In the genomic region with DNA sequence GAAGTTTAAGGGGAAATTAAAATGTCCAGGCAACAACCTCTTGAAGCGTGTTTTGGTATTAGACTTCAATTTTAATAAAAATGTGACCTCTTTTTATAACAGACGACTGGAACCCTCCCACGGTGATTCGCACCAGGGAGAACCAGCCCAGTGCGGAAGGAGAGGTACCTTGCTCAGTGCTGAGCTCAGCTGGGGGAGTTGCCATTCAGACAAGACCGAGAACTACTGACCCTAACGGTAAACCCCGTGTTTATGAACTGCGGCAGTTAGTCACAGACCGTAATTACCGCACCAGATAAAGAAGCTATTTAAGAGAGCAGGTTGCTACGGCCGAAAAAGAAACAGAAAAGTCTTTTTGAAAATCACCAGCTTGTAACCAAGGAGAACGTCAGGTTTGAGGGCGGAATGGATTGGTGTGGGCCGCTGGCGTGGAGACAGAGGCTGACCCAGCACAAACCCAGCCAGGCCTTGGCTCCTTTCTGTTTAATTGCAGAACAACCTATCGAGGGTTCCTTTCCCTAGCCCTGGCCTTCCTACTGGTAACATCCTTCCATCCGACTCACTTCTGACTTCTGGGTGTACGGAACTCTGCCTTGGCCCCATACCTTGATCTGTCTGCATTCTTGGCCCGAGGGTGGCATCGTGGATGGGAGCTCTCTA, we compare ENCODE assay signal across 30 mouse cellular contexts. TPM values are rescaled to one million over a fixed set of nuclear protein-coding genes. Genes with fewer than 3 reads are reported as not detected.
DNase-seq lines count a peak whose midpoint lies in the region; ATAC-seq lines count a peak whose summit lies in the region.
"Had no signal": no experiment of that assay in that cellular context is flagged by ENCODE, and none has a peak within 500 bp of the region (broad histone marks: within the 10 kb centered on the region; RNA-seq: fewer than 3 reads in every experiment).

No protein-coding gene starts in this region.

- no peak overlapping the region for H3K4me3 ChIP-seq in kidney, embryonic 16.5 days (ENCODE audit: low read length)
- H3K4me3 ChIP-seq: forebrain, embryonic 13.5 days; intestine, embryonic 15.5 days; layer of hippocampus, adult 2 months; limb, embryonic 10.5 days; liver, embryonic 15.5 days; lung, embryonic 15.5 days; megakaryocyte, embryonic 14.5 days; neural tube, embryonic 13.5 days had no signal

- H3K9me3 ChIP-seq in kidney, embryonic 16.5 days (ENCODE audit: low read length) = no peaks in the 10 kb centered on the region
- H3K9me3 ChIP-seq: forebrain, embryonic 13.5 days; intestine, embryonic 15.5 days; limb, embryonic 10.5 days; liver, embryonic 15.5 days; lung, embryonic 15.5 days; megakaryocyte, embryonic 14.5 days; neural tube, embryonic 13.5 days had no signal

- H3K27ac ChIP-seq in kidney, embryonic 16.5 days (ENCODE audit: low read length) = peak overlapping the region; percentile 78
- H3K27ac ChIP-seq: forebrain, embryonic 13.5 days; hindbrain, embryonic 14.5 days; intestine, embryonic 15.5 days; layer of hippocampus, adult 2 months; limb, embryonic 10.5 days; liver, embryonic 15.5 days; lung, embryonic 15.5 days; neural tube, embryonic 13.5 days had no signal

- H3K4me1 ChIP-seq in kidney, embryonic 16.5 days (ENCODE audit: insufficient read depth, low read length) = peaks cover 9% of the 10 kb centered on the region
- H3K4me1 ChIP-seq: intestine, embryonic 15.5 days; limb, embryonic 10.5 days; liver, embryonic 15.5 days; lung, embryonic 15.5 days; megakaryocyte, embryonic 14.5 days had no signal

- H3K4me2 ChIP-seq in kidney, embryonic 16.5 days (replicated peaks; ENCODE audit: low read depth, low read length) = no peak overlapping the region
- H3K4me2 ChIP-seq: forebrain, embryonic 13.5 days; hindbrain, embryonic 14.5 days; intestine, embryonic 15.5 days; liver, embryonic 15.5 days; lung, embryonic 15.5 days; neural tube, embryonic 13.5 days had no signal

- no peaks in the 10 kb centered on the region for H3K27me3 ChIP-seq in kidney, embryonic 16.5 days (ENCODE audit: insufficient read depth, low read length)
- H3K27me3 ChIP-seq: forebrain, embryonic 13.5 days; intestine, embryonic 15.5 days; liver, embryonic 15.5 days; lung, embryonic 15.5 days; megakaryocyte, embryonic 14.5 days had no signal

- no peak for DNase-seq in kidney, adult 9 months
- peak; percentile 16 for DNase-seq in ovary, adult 18-20 months (ENCODE audit: low spot score)
- no peak for DNase-seq in ovary, postnatal 14 days (ENCODE audit: low spot score)
- DNase-seq in kidney, postnatal 10 days = peak; percentile 22
- DNase-seq in layer of hippocampus, adult 8-10 months (ENCODE audit: low spot score in 2 of 2) = no peak
- no peak for DNase-seq in adrenal gland, adult 2 months
- DNase-seq: adrenal gland, postnatal 14 days; cerebellum, adult 9-10 months; gastrocnemius, postnatal 36 days; liver; lung, postnatal 36 days; midbrain, embryonic 14.5 days; thymus, postnatal 14 days had no signal

- peak; percentile 86 for ATAC-seq in kidney, embryonic 16.5 days (ENCODE audit: low FRiP score, low TSS enrichment)
- ATAC-seq: forebrain, embryonic 13.5 days; intestine, embryonic 15.5 days had no signal

- H3K9ac ChIP-seq in kidney, embryonic 16.5 days (replicated peaks; ENCODE audit: low read length) = no peak overlapping the region
- H3K9ac ChIP-seq: forebrain, embryonic 13.5 days; hindbrain, embryonic 14.5 days; intestine, embryonic 15.5 days; liver, embryonic 15.5 days; lung, embryonic 15.5 days; neural tube, embryonic 13.5 days had no signal

- WGBS in kidney, embryonic 16.5 days = 53% methylated on average over 22 of the region's 22 CpGs

- H3K36me3 ChIP-seq in kidney, embryonic 16.5 days (ENCODE audit: insufficient read depth, low read length) = no peaks in the 10 kb centered on the region
- H3K36me3 ChIP-seq: intestine, embryonic 15.5 days; limb, embryonic 10.5 days; liver, embryonic 15.5 days; lung, embryonic 15.5 days; neural tube, embryonic 13.5 days had no signal

RNA-seq across cellular contexts. Expression of a gene that starts 5.6 kb away (rescaled TPM):
- not detected in 2 replicates for polyA plus RNA-seq in kidney, embryonic 16.5 days (2015; fragmentation: Nextera tagmentation; extraction: Ambion mirVana)
- not detected for total RNA-seq in layer of hippocampus, adult 8-10 months (2022)
- not detected for total RNA-seq in adrenal gland, adult 2 months (2021)
- polyA plus RNA-seq in adrenal gland, adult 2 months (2012; rRNA removed) = not detected in 2 replicates
- total RNA-seq: adrenal gland, postnatal 14 days; gastrocnemius, adult 18-20 months; gastrocnemius, postnatal 36 days; heart, adult 8-10 months; heart, postnatal 25 days; layer of hippocampus, adult 2 months had no signal
- polyA plus RNA-seq: brain, embryonic 14.5 days; C2C12; embryonic facial prominence, embryonic 14.5 days; forebrain, embryonic 13.5 days; heart, embryonic 14.5 days; hindbrain, embryonic 14.5 days; intestine, embryonic 15.5 days; limb, embryonic 10.5 days; liver, embryonic 15.5 days; lung, embryonic 15.5 days; midbrain, embryonic 14.5 days; neural tube, embryonic 13.5 days had no signal

RNA-seq across cellular contexts. Expression of a gene that starts 28.9 kb away (rescaled TPM):
- polyA plus RNA-seq in kidney, embryonic 16.5 days (2015; fragmentation: Nextera tagmentation; extraction: Ambion mirVana) = 124 and 142 TPM in 2 replicates
- total RNA-seq in layer of hippocampus, adult 8-10 months (2022) = not detected
- total RNA-seq in adrenal gland, adult 2 months (2021) = 1 to 10 TPM; 2.6 to 3.8 TPM
- 5.2 and 6.6 TPM in 2 replicates for polyA plus RNA-seq in adrenal gland, adult 2 months (2012; rRNA removed)
- total RNA-seq: layer of hippocampus, adult 2 months had no signal
- polyA plus RNA-seq: C2C12; forebrain, embryonic 13.5 days; midbrain, embryonic 14.5 days had no signal

Comparison
In these comparisons a context has a peak if more than half of its experiments do, and no peak if none do; other contexts are left out.
1. DNase-seq: peak in ovary, adult 18-20 months (single experiment) and kidney, postnatal 10 days (single experiment); none in kidney, adult 9 months (single experiment), ovary, postnatal 14 days (single experiment), layer of hippocampus, adult 8-10 months (0 of 2) and adrenal gland, adult 2 months (single experiment).